Mouse (Mus musculus) C2C12 (cell line): Measurements from ENCODE around the gene Rac2.

ENCODE experiments used
- CEBPB ChIP-seq: IDR thresholded peaks from one replicate; pipeline ENCODE4 v1.6.1; 2011; ENCODE audit warnings: low read depth, mild to moderate bottlenecking, control low read depth, moderate library complexity
- CTCF ChIP-seq: IDR thresholded peaks from one replicate; pipeline ENCODE4 v1.5.1; 2011; ENCODE audit not compliant: control insufficient read depth, insufficient read depth, insufficient read length
- MYOD1 ChIP-seq: IDR thresholded peaks from one replicate; pipeline ENCODE4 v1.6.1; 2011; ENCODE audit warnings: low read depth; ENCODE audit not compliant: control insufficient read depth, insufficient read length
- MYOG ChIP-seq: IDR thresholded peaks from one replicate; pipeline ENCODE4 v1.6.1; 2011; ENCODE audit not compliant: control insufficient read depth, insufficient read length; ENCODE audit errors: extremely low read depth
- USF1 ChIP-seq: IDR thresholded peaks from one replicate; pipeline ENCODE4 v1.6.1; 2011; ENCODE audit warnings: low read depth, mild to moderate bottlenecking, control low read depth, moderate library complexity

- TF ChIP-seq CTCF (no peak), MYOD1 (no peak), CEBPB (no peak), USF1 (no peak), MYOG (no peak)
Observed at GRCm38 (mm10) chr15:78554545-78555313, 17.9 kb downstream of the Rac2 start.
